Mouse (Mus musculus) layer of hippocampus, adult 18-20 months (tissue): ENCODE data around the gene N4bp2l1. TPM values are rescaled to one million over a fixed set of nuclear protein-coding genes. Genes with fewer than 3 reads are reported as not detected.
A peak's percentile ranks its signal among the peaks of the same experiment; 100 is the strongest.
"Not testable (repeated sequence)": the region's sequence is repeated elsewhere in the genome, so short reads cannot be mapped to it uniquely, and the experiment has no call there.

ENCODE experiments used
- DNase-seq, 2 experiments: peaks; one replicate each; pipeline ENCODE4 v3.0.0; 2022; ENCODE audit warnings: low spot score in 2 of 2
- long read RNA-seq: library from polyadenylated mRNA; stranded (forward); transcript quantifications from one replicate; pipeline ENCODE4 v2.0.0, GENCODE M21; 2021
- total RNA-seq, 2 experiments: library from RNA; stranded (reverse); gene quantifications; 2 replicates each; pipeline ENCODE4 v1.2.3; 2021

N4bp2l1 gene
- total RNA-seq, result 10 to 100 TPM; 54.6 to 55.6 TPM
- long read RNA-seq, transcript N4bp2l1-201 (5 exons, 1,905 nt), result major isoform, 11 of 21 reads
- long read RNA-seq, partial matches to known transcripts, result 1 of 21 reads
- long read RNA-seq, other reads (novel, unspliced or antisense), result 6 of 21 reads

DNA sequence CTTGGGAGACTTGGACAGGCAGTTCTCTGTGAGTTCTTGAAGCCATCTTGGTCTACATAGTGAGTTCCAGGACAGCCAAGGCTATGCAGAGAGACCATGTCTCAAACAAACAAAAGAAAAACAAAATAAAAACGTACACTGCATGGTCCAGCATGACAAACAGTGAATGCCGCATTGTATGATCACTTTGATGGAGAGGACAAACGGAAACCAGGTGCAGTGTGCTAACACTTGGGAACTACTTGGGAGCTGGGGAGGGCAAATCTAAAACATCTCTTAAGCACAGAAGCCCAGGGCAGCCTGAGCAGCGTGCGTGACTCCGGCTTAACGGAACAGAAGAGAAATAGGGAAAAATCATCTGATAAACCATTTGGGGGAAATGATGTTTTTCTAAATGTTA is at the start of gene N4bp2l1:
N4bp2l1 (minus strand) TSS at position 101 of the 400 bp plus-strand sequence.
- no peak for DNase-seq

DNA sequence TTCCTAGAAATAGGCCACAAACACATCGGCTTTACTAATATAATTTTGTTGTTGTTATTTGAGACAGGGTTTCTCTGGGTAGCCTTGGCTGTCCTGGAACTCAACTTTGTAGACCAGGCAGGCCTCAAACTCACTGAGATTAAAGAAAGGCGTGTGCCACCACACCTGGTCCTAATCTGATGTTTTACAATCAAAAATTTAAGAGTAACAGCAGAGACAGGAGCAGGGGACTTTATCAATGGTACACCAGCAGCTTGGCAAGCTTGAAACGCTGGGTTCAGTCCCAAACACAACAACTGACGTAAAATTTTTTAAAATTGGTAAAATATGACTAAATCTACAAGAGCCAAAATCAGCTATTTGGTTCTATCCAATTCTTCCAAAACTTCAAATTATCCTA is 47.9 kb upstream of the N4bp2l1 start:
- no peak for DNase-seq

- DNase-seq, result not testable (repeated sequence)
Observed at GRCm38 (mm10) chr5:150643390-150643789, 46.4 kb upstream of the N4bp2l1 start.

DNA sequence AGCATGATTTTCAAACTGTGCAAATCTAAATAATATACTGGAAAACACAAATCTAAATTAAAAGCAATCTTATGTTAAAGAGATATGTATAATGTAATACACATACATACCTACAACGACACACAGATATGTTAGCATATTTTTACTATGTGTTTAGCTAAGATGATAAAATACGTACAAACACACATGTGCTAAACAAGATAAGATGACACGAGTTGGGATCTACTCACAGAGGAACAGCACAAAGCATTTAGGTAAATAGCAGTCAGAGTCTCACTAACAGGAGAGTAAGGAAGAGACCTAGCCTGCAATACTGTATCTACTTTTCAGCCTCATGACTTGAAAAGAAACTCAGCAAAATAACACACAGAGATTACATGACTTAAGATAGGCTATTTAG is 44.5 kb upstream of the N4bp2l1 start:
- no peak for DNase-seq

DNA sequence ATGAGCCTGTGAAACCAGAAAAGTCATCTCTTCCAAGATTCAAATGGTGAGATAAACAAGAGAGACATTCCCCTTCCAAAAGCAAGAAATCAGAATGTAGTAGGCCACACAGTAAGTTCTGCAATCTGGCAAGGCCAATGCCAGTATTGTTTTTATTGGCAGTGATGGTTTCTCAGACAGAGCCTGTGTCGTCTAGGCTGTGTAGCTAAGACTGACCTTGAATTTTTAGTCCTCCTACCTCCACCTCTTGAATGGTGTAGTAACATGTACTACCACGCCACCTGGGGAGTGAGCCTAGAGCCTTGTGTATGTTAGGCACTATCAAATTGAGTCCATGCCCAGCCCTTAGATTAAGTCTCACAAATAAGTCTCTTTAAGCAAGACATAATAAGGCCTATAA is 32.7 kb upstream of the N4bp2l1 start:
- DNase-seq, result no peak

GRCm38 (mm10) chr5:150629272-150629671 is 32.3 kb upstream of the N4bp2l1 start:
- no peak for DNase-seq

DNA sequence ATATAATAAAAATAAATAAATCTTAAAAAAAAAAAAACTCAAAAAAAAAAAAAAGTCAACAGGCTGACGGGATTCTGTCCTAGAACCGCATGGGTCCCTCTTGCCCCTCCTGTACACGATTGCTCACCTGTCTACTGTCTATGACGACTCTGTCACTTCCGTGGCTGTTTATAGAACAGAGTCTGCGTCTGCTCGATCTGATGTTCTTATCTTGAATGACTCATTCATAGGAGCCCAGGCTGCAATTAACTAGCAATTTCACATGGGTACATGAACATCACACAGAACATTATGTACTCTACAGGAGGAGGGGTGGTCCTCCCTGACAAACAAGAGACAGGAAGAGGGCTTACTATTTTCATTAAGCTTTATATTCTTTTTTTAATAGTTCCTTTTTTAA is 28.5 kb upstream of the N4bp2l1 start:
- peak in 1 of 2 experiments; percentile 46 for DNase-seq

DNA sequence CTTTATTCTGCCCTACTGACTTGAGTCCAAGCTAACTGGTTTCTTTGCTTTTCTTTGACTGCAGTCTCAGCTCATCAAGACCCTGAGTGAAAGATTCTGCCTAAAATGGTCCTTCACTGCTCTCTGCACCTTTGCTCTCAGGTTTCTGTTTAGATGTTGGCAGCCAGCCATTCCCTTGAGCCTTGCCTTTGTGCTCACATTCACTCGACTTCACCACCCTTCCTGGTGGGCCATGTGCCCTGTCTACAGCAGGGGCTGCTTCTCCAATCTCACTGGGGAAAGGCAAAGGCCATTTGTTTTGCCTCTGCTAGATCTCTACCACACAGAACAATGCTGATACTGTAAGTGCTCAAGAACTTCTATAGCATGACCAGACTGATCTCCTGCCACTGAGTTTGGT is 25.8 kb upstream of the N4bp2l1 start:
- no peak for DNase-seq

- no peak for DNase-seq
Observed at GRCm38 (mm10) chr5:150621592-150621991, 24.6 kb upstream of the N4bp2l1 start.

- DNase-seq, result no peak
Observed at GRCm38 (mm10) chr5:150620588-150621135, 23.7 kb upstream of the N4bp2l1 start.

- DNase-seq, result no peak
Observed at GRCm38 (mm10) chr5:150618599-150619355, 21.8 kb upstream of the N4bp2l1 start.

DNA sequence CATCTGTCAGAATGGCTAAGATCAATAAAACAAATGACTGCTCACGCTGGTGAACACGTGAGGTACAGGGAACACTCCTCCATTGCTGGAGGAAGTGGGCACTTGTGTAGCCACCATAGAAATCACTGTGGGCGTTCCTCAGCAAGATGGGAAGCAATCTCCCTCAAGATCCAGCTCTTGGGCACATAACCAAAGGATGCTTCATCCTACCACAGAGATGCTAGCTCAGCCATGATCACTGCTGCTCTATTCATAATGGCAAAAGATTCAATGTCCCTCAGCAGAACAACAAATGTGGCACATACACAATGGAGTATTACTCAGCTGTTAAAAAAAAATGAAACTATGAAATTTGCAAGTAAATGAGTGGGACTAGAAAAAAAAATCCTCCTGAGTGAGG is 19.7 kb upstream of the N4bp2l1 start:
- DNase-seq, result no peak

DNA sequence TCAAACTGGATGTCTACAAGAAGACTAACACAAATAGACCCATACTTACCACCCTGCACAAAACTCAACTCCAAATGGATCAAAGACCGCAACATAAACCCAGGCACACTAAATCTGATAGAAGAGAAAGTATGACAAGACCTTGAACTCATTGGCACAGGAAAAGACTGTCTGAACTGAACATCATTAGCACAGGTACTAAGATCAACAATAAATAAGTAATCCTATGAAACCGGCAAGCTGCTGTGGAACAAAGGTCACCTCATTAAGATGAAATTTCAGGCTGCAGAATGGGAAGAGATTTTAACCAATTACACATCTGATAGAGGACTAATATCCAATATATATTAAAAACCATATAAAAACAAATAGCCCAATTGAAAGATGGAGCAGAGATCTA is 19.2 kb upstream of the N4bp2l1 start:
- DNase-seq, result no peak

DNA sequence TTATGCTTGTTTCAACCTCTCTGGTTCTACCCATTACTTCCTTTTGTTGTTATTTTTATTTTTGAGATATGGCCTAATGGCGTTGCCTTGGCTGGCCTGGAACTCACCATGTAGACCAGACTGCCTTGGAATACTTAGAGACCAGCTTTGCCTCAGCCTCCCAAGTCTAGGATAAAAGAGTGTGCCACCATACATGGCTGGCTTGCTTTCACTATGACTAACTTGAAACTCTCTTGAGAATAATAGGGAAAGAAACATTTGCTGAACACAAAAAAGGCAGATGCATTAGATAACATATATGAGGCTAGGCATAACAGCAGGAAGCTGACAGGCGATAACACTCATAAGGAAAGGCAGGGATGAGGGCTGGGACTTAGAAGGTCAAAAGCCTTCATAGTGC is 17.1 kb upstream of the N4bp2l1 start:
- no peak for DNase-seq

- DNase-seq, result no peak
Observed at GRCm38 (mm10) chr5:150611697-150612096, 14.7 kb upstream of the N4bp2l1 start.

DNA sequence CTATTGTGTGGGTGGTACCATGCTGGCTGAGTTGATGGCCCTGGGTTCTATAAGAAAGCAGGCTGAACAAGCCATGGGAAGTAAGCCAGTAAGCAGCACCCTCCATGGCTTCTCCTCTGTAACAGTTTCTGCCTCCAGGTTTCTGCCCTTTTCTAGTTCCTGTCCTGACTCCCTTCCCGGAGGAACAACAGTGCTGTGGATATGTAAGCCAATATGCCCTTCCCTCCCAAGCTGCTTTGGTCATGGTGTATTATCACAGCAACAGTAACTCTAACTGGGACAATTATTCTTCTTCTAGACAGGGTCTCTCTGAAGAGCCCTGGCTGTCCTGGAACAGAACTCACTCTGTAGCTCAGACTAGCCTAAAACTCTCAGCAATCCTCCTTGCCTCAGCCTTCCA is 14.1 kb upstream of the N4bp2l1 start:
- no peak for DNase-seq

DNA sequence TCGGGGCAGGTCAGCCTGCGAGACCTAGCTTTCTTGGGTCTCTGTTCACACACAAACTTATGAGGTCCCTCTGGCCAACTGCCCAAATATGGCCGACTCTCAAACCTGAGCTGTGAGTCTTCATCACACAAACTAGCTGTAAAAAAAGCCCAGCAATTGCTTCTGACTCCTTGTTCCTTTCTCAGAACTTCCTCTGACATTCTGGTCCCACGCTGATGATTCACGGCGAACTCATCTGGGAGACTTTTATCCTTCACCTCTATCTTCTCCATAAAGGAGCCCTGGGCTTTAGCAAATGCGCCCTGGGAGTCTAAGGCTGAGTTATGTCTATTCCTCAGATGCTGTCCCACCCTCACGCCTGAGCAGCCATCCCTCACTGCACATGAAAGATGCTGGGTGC is 10.6 kb upstream of the N4bp2l1 start:
- no peak for DNase-seq

DNA sequence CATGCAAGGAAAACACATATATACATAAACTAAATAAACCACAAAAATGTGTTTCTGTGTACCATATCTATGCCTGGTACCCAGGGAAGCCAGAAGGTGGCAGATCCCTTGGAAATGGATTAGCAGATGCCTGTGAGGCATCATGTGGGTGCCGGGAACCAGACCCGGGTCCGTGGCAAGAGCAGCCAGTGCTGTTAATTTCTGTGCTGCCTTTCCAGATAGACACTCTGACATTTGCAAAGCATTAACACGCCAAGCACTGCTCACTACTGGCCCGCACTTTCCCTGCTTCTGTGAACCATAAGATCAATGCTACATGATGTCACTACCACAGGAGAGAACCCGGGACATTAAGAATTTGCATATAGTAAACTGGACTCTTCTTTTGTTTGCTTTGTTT is 9.1 kb upstream of the N4bp2l1 start:
- DNase-seq, result no peak

GRCm38 (mm10) chr5:150601441-150602230 is 4.6 kb upstream of the N4bp2l1 start:
- DNase-seq, result peak; percentile 28 to 53

- peak in 1 of 2 experiments; percentile 44 for DNase-seq
Observed at GRCm38 (mm10) chr5:150600554-150601440, 3.8 kb upstream of the N4bp2l1 start.
